Mouse (Mus musculus) 3T3-L1 (cell line): ENCODE measurements around the gene Lrrc2.

Experiments
- DNase-seq: peaks from one replicate; pipeline ENCODE4 v3.0.0-alpha.2; 2015; ENCODE audit warnings: low read depth, low spot score

Lrrc2 gene

GRCm38 (mm10) chr9:110947900-110948299, 3.4 kb upstream of the Lrrc2 start:
- DNase-seq: no peak

GRCm38 (mm10) chr9:110948813-110949310, 2.5 kb upstream of the Lrrc2 start:
- DNase-seq: no peak

GRCm38 (mm10) chr9:110950109-110950508, 1.2 kb upstream of the Lrrc2 start:
- DNase-seq: no peak

- DNase-seq: no peak
Measured at GRCm38 (mm10) chr9:110951866-110952265, 521 bp downstream of the Lrrc2 start.

GRCm38 (mm10) chr9:110952398-110952797, 1.1 kb downstream of the Lrrc2 start:
- DNase-seq: no peak

GRCm38 (mm10) chr9:110952931-110953549, 1.7 kb downstream of the Lrrc2 start:
- DNase-seq: no peak

- DNase-seq: peak; percentile 12
Measured at GRCm38 (mm10) chr9:110953550-110954461, 2.5 kb downstream of the Lrrc2 start.

GRCm38 (mm10) chr9:110954681-110955445, 3.5 kb downstream of the Lrrc2 start:
- no peak for DNase-seq

GRCm38 (mm10) chr9:110955962-110956361, 4.6 kb downstream of the Lrrc2 start:
- DNase-seq: no peak

- DNase-seq: no peak
Measured at GRCm38 (mm10) chr9:110959669-110960068, 8.3 kb downstream of the Lrrc2 start.

- DNase-seq: no peak
Measured at GRCm38 (mm10) chr9:110960230-110961149, 9.1 kb downstream of the Lrrc2 start.

- DNase-seq: no peak
Measured at GRCm38 (mm10) chr9:110961386-110961785, 10.0 kb downstream of the Lrrc2 start.

GRCm38 (mm10) chr9:110963566-110964115, 12.3 kb downstream of the Lrrc2 start:
- no peak for DNase-seq

GRCm38 (mm10) chr9:110965062-110965909, 13.9 kb downstream of the Lrrc2 start:
- no peak for DNase-seq

- no peak for DNase-seq
Measured at GRCm38 (mm10) chr9:110965910-110966231, 14.5 kb downstream of the Lrrc2 start.

GRCm38 (mm10) chr9:110979411-110979810, 28.1 kb downstream of the Lrrc2 start:
- no peak for DNase-seq

GRCm38 (mm10) chr9:110982351-110982750, 31.0 kb downstream of the Lrrc2 start:
- DNase-seq: no peak

GRCm38 (mm10) chr9:110984096-110984495, 32.8 kb downstream of the Lrrc2 start:
- no peak for DNase-seq

GRCm38 (mm10) chr9:110985541-110985940, 34.2 kb downstream of the Lrrc2 start:
- no peak for DNase-seq

- DNase-seq: no peak
Measured at GRCm38 (mm10) chr9:110985951-110986350, 34.6 kb downstream of the Lrrc2 start.
